Mouse (Mus musculus) retina, embryonic 14.5 days (tissue): ENCODE measurements around the gene Isg20l2.

Source experiments
- DNase-seq: peaks from one replicate; pipeline ENCODE4 v3.0.0-alpha.2; 2015; ENCODE audit warnings: low spot score

Gene Isg20l2

GRCm38 (mm10) chr3:87980085-87980484 lies 50.0 kb downstream of the Isg20l2 start:
- no peak for DNase-seq

- no peak for DNase-seq
Observed at GRCm38 (mm10) chr3:87980728-87981127, 50.6 kb downstream of the Isg20l2 start.

DNA sequence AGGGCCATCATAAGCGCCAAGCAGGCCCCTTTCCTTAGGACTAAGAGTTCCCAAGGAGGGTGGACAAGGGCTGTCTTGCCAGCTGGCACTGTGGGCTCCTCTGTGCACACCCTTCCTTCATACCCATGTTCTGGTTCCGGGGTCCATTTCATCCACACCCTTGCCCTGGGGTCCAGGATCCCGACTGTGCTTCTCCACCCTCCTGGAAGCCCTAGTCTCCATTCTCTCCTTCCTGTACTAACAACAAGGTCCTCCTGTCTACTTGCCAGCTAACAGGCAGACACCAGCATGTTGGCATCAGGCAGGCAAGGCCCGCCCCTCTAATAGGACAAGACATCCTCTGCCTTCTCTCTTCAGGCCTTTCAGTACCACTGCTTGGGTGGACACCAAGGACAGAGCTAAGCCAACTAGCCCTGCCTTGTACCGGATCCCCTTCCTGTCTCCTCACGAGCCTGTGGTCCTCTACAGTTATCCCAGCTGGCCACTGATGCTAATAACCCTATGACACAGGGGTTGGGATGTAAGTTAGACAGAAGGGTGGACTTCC lies 51.2 kb downstream of the Isg20l2 start:
- no peak for DNase-seq

GRCm38 (mm10) chr3:87981894-87982835 lies 52.1 kb downstream of the Isg20l2 start:
- DNase-seq, result no peak

DNA sequence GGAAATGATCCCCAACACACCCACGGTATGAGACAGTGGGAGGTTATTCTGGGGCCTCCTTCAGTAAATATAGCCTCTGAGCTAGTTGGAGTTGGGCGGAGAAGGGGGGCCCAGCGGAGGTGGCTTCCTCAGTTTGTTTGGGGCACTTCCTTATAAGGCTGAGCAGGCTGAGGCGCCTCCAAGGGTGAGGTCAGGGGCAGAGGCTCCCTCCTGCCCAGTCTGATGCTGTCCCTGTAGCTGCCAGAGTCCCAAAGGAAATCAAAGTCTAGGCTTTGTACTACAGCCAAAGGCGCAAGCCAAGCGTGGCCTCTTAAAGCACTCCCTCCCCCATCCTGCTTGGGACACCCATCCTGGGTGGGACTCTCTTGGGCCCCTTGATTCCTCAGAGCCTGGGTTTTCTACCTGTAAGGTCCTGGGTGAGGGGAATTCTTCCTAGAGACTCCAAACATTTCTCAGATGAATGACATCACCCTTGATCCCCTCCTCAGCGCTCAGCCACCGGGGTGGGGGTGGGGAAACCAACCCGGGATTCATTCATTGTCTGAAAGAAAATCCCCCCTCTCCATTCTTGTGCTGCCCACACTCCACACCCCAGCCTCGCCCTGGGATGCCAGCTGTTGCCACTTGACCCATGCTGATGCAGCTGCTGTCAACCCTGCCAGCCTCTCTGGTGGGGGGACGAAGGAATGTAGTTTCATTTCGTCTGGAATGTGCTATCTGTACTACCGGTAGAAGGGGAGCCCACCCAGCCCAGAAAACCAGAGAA lies 52.9 kb downstream of the Isg20l2 start:
- peak; percentile 69 for DNase-seq

GRCm38 (mm10) chr3:87983627-87984026 lies 53.5 kb downstream of the Isg20l2 start:
- no peak for DNase-seq

GRCm38 (mm10) chr3:87984094-87984493 lies 54.0 kb downstream of the Isg20l2 start:
- no peak for DNase-seq

DNA sequence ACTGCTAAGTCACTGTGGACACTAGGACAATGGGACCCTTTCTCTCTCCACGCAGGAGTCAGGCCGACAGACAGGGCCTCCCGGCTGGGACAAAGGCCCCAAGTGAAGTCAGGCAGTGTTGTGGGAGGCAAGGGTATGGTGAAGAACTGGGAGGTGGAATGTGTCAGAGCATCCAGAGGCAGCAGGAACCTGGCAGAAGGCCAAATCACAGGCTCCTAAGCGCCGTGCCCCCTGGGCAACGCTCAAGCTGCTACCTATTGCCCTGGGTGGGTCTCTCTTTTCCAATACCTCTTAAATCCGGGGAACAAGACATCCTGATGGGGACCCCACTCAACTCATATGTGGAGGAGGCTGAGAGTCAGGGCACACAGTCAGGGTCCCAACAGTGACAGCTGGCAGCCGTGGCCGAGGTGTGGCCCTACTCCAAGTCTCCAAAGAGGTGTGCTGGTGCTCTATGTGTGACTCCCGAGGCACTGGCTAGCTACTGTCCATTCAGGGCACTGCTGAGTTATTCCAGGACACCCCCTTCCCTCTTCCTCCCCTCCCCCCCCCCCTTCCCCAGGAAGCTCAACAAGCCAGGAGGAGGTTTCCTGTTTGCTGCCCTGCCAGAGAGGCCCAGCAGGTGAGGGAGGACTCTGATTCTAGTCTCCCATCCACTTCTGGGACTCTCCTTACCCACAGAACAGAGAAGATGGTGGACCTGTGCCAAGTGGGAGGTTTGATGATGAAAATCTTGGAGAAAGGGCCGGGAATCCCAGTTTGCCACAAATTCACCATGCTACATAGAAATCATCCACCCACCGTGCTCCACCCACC lies 55.6 kb downstream of the Isg20l2 start:
- no peak for DNase-seq

DNA sequence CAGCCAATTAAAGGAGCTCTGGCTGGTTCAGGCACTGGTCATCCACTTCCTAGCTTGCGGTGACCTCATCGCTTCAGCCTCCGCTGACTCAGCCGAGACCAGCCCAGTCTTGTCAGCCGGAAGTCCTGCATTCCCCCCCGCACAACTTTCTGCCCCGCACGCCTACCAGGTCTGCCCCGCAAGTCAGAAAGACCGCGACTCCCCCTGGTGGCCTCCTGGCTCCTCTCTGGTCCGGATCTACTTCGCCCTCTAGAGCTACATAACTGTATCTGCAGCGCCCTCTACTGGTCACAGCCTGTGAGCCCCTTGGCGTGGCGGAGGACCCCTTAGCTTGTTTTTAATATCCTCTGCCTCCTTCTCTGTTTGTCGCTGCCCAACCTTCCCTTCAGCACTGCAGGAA lies 56.8 kb downstream of the Isg20l2 start:
- peak; percentile 100 for DNase-seq

DNA sequence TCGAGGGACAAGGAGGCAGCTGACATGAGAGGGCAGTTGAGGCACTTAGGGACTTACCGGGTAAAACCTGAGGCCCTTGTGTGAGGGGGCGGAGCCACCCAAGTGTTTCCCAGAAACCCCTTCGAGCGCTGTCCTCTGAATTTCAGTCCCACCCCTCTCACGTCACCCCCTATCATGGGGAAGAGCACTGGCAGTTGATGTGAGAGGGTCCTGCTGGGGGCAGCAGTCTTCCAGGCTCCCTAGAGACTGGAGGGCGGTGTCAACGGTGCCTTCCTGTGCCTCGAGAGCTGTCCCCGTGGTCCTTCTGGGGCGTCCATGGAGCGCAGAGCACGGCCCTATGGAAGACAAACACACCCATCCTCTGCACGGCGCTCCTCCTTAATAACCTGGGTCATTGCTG lies 57.5 kb downstream of the Isg20l2 start:
- DNase-seq, result peak; percentile 88

DNA sequence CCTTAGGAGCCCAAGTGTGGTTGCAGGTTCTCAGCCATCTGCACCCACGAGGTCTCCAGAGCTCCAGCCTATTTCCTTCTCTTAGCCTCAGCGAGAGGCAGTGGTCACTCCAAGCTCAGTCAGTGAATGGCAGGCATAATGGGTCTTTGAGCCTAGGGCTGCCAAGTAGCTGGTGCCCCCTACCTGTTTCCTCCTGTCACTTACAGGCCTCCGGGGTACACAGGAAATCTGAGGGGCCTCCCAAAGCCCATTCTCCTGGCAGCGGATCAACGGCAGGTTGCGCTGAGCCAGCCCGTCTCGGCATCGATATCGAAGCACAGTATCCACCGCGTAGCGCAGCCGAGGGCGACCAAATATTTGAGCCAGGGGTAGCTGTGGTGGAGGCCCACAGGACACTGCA lies 58.0 kb downstream of the Isg20l2 start:
- DNase-seq, result peak; percentile 52

GRCm38 (mm10) chr3:87989935-87990334 lies 59.8 kb downstream of the Isg20l2 start:
- no peak for DNase-seq
